12 mouse cellular contexts compared by ENCODE assay signal in the genomic region with DNA sequence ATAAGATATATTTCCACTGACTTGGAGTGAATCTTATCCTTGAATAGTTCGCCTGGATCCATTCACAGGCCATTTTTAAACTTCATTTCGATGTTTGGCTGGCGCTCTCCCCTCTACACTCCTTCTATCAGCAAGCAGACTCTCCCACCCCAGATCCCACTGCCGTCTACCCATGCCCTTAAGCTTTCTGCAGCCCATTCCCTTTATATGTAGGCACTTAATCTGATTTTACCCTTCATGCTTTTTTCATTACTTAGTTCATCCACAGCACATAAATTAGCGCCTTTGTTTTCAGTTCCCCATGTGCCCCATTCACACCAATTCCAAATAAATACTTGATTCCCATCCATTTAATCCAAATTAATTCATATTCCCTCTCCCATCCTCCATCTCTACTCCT.
"Had no signal": no experiment of that assay in that cellular context is flagged by ENCODE, and none has a peak within 500 bp of the region (broad histone marks: within the 10 kb centered on the region; RNA-seq: fewer than 3 reads in every experiment).

No protein-coding gene starts in this region.

- H3K9me3 ChIP-seq: intestine, embryonic 15.5 days; limb, embryonic 15.5 days; liver, embryonic 12.5 days; midbrain, embryonic 12.5 days had no signal

- ATAC-seq: intestine, embryonic 15.5 days; liver, embryonic 12.5 days had no signal

- H3K27ac ChIP-seq: intestine, embryonic 15.5 days; layer of hippocampus, adult 2 months; limb, embryonic 15.5 days; liver, embryonic 12.5 days; stomach, postnatal 0 days had no signal

- H3K27me3 ChIP-seq: intestine, embryonic 15.5 days; limb, embryonic 15.5 days; liver, embryonic 12.5 days; midbrain, embryonic 12.5 days had no signal

- DNase-seq: kidney, adult 18-20 months; kidney, postnatal 10 days; kidney, postnatal 4 days; lung, embryonic 14.5 days; lung, postnatal 10 days; lung, postnatal 4 days had no signal

- H3K4me3 ChIP-seq: intestine, embryonic 15.5 days; layer of hippocampus, adult 2 months; limb, embryonic 15.5 days; liver, embryonic 12.5 days; midbrain, embryonic 12.5 days had no signal

- H3K9ac ChIP-seq: intestine, embryonic 15.5 days; limb, embryonic 15.5 days; liver, embryonic 12.5 days; lung, embryonic 14.5 days; midbrain, embryonic 12.5 days had no signal

- H3K4me1 ChIP-seq: intestine, embryonic 15.5 days; limb, embryonic 15.5 days had no signal

- H3K4me2 ChIP-seq: intestine, embryonic 15.5 days; limb, embryonic 15.5 days; liver, embryonic 12.5 days; lung, embryonic 14.5 days; midbrain, embryonic 12.5 days had no signal
